Mouse (Mus musculus) erythroblast, adult 5-6 weeks (primary cell): ENCODE measurements around the gene Lat. TPM values are rescaled to one million over a fixed set of nuclear protein-coding genes. Genes with fewer than 3 reads are reported as not detected.
A peak's percentile ranks its signal among the peaks of the same experiment; 100 is the strongest.
"Not testable (repeated sequence)": the region's sequence is repeated elsewhere in the genome, so short reads cannot be mapped to it uniquely, and the experiment has no call there.

Experiments used
- ATAC-seq: replicated peaks from 2 replicates; pipeline ENCODE4 v1.8.0; 2016; ENCODE audit warnings: moderate number of reproducible peaks, mild to moderate bottlenecking, moderate TSS enrichment, inconsistent platforms; ENCODE audit not compliant: poor library complexity, low FRiP score, severe bottlenecking
- total RNA-seq, 2 experiments: library from RNA; stranded (forward) in 1 of 2; stranded (reverse) in 1 of 2; fragments of 150-400 nt in 1 of 2; fragments of 200-764, 138-1000 nt in 1 of 2; gene quantifications; 2 replicates each; pipeline versions ENCODE4 v1.2.3 to v1.2.4; 2015 to 2017; ENCODE audit warnings: low replicate concordance in 2 of 2

The Lat gene
- total RNA-seq, 2 experiments from 2014 or later: 0.94 to 2.3 TPM

GRCm38 (mm10) chr7:126340206-126340618 is 29.2 kb downstream of the Lat start:
- ATAC-seq: no peak

- no peak for ATAC-seq
These were observed 29.8 kb downstream of the Lat start for GRCm38 (mm10) chr7:126339521-126339971.

- ATAC-seq: no peak
These were observed 30.5 kb downstream of the Lat start for GRCm38 (mm10) chr7:126338906-126339305.

GRCm38 (mm10) chr7:126335556-126335955 is 33.8 kb downstream of the Lat start:
- ATAC-seq: no peak

- no peak for ATAC-seq
These were observed 36.7 kb downstream of the Lat start for GRCm38 (mm10) chr7:126332691-126333090.

- ATAC-seq: no peak
These were observed 38.7 kb downstream of the Lat start for GRCm38 (mm10) chr7:126330693-126331092.

GRCm38 (mm10) chr7:126329907-126330645 is 39.3 kb downstream of the Lat start:
- ATAC-seq: no peak

- not testable (repeated sequence) for ATAC-seq
These were observed 40.5 kb downstream of the Lat start for GRCm38 (mm10) chr7:126328848-126329247.

GRCm38 (mm10) chr7:126325576-126326273 is 43.6 kb downstream of the Lat start:
- not testable (repeated sequence) for ATAC-seq

GRCm38 (mm10) chr7:126324791-126325190 is 44.6 kb downstream of the Lat start:
- ATAC-seq: no peak

GRCm38 (mm10) chr7:126323729-126324128 is 45.6 kb downstream of the Lat start:
- ATAC-seq: peak; percentile 85

- ATAC-seq: no peak
These were observed 55.1 kb downstream of the Lat start for GRCm38 (mm10) chr7:126314273-126314672.

Other genes starting within 250 kb of the Lat start
- gene Xpo6, start 169.1 kb downstream of the Lat start, total RNA-seq (2015; ENCODE audit: low replicate concordance): 44.0 and 65.6 TPM in 2 replicates
- gene Xpo6, start 169.1 kb downstream of the Lat start, total RNA-seq (2017; ENCODE audit: low replicate concordance): 12.7 and 28.3 TPM in 2 replicates
- 0.77 and 1.0 TPM in 2 replicates for gene Sbk1, start 97.0 kb downstream of the Lat start, total RNA-seq (2015; ENCODE audit: low replicate concordance)
- gene Sbk1, start 97.0 kb downstream of the Lat start, total RNA-seq (2017; ENCODE audit: low replicate concordance): 0.56 and 0.77 TPM in 2 replicates
- 1.5 and 7.5 TPM in 2 replicates for gene Spns1, start 7.9 kb upstream of the Lat start, total RNA-seq (2015; ENCODE audit: low replicate concordance)
- 1.7 and 2.5 TPM in 2 replicates for gene Spns1, start 7.9 kb upstream of the Lat start, total RNA-seq (2017; ENCODE audit: low replicate concordance)
- 5.6 and 6.3 TPM in 2 replicates for gene Nfatc2ip, start 27.2 kb upstream of the Lat start, total RNA-seq (2015; ENCODE audit: low replicate concordance)
- gene Nfatc2ip, start 27.2 kb upstream of the Lat start, total RNA-seq (2017; ENCODE audit: low replicate concordance): 9.8 and 17.8 TPM in 2 replicates
- gene Cd19, start 45.3 kb upstream of the Lat start, total RNA-seq (2015; ENCODE audit: low replicate concordance): not detected in 2 replicates
- gene Cd19, start 45.3 kb upstream of the Lat start, total RNA-seq (2017; ENCODE audit: low replicate concordance): 0.28 TPM in 1 of 2 replicates, not detected in the other
- 2.3 and 2.9 TPM in 2 replicates for gene Rabep2, start 59.2 kb upstream of the Lat start, total RNA-seq (2015; ENCODE audit: low replicate concordance)
- 2.0 and 4.3 TPM in 2 replicates for gene Rabep2, start 59.2 kb upstream of the Lat start, total RNA-seq (2017; ENCODE audit: low replicate concordance)
- not detected in 2 replicates for gene Atp2a1, start 93.5 kb upstream of the Lat start, total RNA-seq (2015; ENCODE audit: low replicate concordance)
- gene Atp2a1, start 93.5 kb upstream of the Lat start, total RNA-seq (2017; ENCODE audit: low replicate concordance): not detected in 2 replicates
- 4.0 and 7.7 TPM in 2 replicates for gene Sh2b1, start 105.9 kb upstream of the Lat start, total RNA-seq (2015; ENCODE audit: low replicate concordance)
- gene Sh2b1, start 105.9 kb upstream of the Lat start, total RNA-seq (2017; ENCODE audit: low replicate concordance): 6.6 and 19.6 TPM in 2 replicates
- gene Tufm, start 117.8 kb upstream of the Lat start, total RNA-seq (2015; ENCODE audit: low replicate concordance): 11.3 and 12.5 TPM in 2 replicates
- 7.3 and 8.2 TPM in 2 replicates for gene Tufm, start 117.8 kb upstream of the Lat start, total RNA-seq (2017; ENCODE audit: low replicate concordance)
- gene Atxn2l, start 133.9 kb upstream of the Lat start, total RNA-seq (2015; ENCODE audit: low replicate concordance): 35.2 and 47.2 TPM in 2 replicates
- gene Atxn2l, start 133.9 kb upstream of the Lat start, total RNA-seq (2017; ENCODE audit: low replicate concordance): 28.8 and 35.0 TPM in 2 replicates
- gene Eif3c, start 196.8 kb upstream of the Lat start, total RNA-seq (2015; ENCODE audit: low replicate concordance): 44.2 and 57.9 TPM in 2 replicates
- gene Eif3c, start 196.8 kb upstream of the Lat start, total RNA-seq (2017; ENCODE audit: low replicate concordance): 79.4 and 87.0 TPM in 2 replicates
- 4.8 and 9.8 TPM in 2 replicates for gene Apobr, start 215.4 kb upstream of the Lat start, total RNA-seq (2015; ENCODE audit: low replicate concordance)
- 9.3 and 9.5 TPM in 2 replicates for gene Apobr, start 215.4 kb upstream of the Lat start, total RNA-seq (2017; ENCODE audit: low replicate concordance)
- gene Cln3, start 216.2 kb upstream of the Lat start, total RNA-seq (2015; ENCODE audit: low replicate concordance): 4.4 and 30.9 TPM in 2 replicates
- gene Cln3, start 216.2 kb upstream of the Lat start, total RNA-seq (2017; ENCODE audit: low replicate concordance): 9.1 and 9.9 TPM in 2 replicates
- gene Il27, start 225.4 kb upstream of the Lat start, total RNA-seq (2015; ENCODE audit: low replicate concordance): not detected in 2 replicates
- not detected in 2 replicates for gene Il27, start 225.4 kb upstream of the Lat start, total RNA-seq (2017; ENCODE audit: low replicate concordance)